Mouse (Mus musculus): ENCODE data around the gene Retn.

Retn gene

GRCm38 (mm10) chr8:3655526-3655925 is at the start of gene Retn:
Gene Retn, plus strand, starts transcription at chr8:3655770.
- no peak for DNase-seq (ENCODE audit: low spot score)

- no peak for DNase-seq (ENCODE audit: low spot score)
These were observed 49.0 kb upstream of the Retn start for GRCm38 (mm10) chr8:3606593-3606992.

GRCm38 (mm10) chr8:3607822-3608221 is 47.7 kb upstream of the Retn start:
- DNase-seq (ENCODE audit: low spot score) = no peak

DNA sequence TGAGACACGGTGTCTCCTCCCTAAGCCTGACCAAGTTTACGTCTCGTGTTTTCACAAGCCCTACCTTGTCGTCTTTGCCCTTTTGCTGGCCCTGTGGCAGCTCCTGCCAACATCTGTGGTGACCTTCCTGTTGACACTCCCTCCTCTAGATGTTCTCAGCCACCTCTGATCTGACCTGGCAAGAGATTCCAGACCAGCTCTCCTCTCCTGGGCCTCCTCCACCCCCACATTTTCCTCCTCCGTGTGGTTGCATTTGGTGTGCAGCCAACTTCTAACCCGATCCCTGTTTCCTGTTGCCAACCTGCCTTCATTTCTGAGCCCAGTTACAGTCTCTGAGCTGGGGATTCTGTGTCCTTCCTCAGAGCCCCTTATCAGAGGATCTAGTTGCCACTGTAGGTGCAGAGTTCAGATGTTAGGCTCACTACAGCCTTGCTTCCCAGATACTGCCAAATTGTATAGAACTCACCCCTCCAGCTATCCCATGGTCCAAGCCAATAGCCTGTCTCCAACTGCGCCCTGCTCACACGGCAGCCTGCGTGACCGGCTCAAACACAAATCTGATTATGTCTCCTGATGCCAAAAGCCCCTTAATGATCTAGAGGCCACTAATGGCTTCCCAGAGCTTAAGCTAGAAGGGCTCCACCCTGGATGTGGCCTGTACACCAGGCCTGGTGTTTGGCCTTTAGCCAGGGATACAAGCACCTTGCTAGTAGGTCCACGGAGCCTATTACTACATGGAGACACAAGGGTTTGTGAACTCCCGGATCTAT is 46.3 kb upstream of the Retn start:
- DNase-seq (ENCODE audit: low spot score) = no peak

DNA sequence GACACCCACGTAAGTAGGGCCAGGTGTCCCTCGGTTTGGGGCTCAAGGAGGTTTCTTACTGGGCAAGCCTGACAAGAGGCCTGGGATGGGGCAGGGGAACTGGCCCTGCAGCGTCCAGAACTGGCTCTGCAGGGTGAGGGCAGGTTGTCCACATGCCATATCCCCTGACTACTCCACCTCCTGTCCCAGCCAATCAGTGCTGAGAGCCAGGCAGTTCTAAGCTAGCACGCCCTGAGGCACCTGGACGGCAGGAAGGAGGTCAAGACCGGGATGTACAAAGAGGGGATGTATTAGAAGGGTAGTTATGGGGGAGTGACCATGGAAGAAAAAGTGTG is 45.8 kb upstream of the Retn start:
- no peak for DNase-seq (ENCODE audit: low spot score)

DNA sequence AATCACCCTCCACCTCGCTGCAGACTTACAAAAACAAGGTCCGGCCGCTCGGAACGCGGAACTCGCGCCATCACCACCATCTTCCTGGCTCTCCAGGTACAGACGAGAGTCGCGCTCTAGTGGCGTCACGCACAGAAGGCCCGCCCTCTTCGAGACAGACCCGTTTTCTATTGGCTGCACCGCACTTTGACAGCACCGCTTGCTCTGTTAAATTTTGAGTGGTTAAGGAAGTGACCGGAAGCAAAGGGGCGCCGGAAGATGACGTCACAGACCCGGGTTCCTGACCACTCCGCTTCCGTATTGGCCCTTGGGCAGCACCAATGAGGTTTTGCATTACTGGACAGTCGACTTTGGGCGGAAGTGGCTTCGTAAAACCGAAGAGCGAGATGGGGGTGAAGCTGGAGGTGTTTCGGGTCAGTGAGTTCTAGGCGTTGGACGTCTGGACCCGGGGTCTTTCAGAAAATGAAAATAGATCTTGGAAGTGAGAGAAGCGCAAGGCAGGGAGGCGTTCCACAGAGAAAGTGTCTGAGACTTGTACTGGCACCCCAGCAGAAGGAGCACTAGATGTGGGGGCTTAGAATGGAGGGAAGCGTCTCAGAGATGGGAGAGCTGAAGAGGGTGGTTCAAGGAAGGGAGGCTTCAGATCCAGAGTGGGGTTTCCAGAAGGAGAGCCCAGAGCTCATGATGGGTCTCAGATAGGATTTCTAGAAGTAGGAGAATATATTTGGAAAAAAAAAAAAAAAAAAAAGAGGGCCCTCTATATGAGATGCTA is 34.2 kb upstream of the Retn start, which contains the start of the genes Xab2 and Pet100:
Gene Xab2, minus strand, starts transcription at position 118 of the 772 bp plus-strand sequence.
Gene Pet100, plus strand, starts transcription at position 350 of the 772 bp plus-strand sequence.
- DNase-seq (ENCODE audit: low spot score) = peak; percentile 100

DNA sequence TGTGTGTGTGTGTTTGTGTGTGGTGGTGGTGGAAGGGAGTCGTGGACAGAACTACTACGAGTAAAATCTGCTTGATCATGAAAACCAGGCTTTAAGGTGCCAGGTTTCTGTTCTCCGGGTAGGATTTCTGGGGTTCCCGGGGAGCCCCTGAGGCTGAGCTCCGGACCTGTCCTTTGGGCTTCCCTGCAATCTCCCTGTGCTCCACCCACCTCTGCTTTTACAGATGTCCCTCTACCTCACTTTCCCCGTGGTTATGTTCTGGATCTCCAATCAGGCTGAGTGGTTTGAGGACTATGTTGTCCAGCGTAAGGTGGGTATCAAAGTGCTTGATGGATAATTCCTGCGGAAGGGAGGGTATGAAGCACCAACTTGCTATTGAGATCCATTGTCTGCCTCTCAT is 33.5 kb upstream of the Retn start:
- no peak for DNase-seq (ENCODE audit: low spot score)

DNA sequence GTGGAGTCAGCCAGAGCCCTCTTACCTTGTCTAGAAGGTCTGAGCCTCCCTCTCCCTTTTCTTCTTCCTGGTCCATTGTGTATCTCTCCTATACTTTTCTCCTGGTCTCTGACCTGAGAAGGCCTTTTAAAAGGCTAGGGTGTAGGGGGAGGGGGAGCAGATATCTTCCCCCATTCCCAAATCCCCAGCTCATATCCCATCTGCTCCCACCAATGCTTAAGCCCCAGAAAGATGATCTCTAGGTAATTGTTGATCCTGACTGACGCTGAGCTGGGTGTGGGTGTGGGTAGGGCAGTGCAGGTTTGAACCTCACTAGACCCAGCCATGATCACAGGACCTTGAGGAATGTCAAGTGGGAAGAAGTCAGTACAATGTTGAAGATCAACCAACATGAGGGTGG is 30.1 kb upstream of the Retn start, which contains the start of gene Pcp2:
Gene Pcp2, minus strand, starts transcription at position 101 of the 400 bp plus-strand sequence.
- DNase-seq (ENCODE audit: low spot score) = no peak

DNA sequence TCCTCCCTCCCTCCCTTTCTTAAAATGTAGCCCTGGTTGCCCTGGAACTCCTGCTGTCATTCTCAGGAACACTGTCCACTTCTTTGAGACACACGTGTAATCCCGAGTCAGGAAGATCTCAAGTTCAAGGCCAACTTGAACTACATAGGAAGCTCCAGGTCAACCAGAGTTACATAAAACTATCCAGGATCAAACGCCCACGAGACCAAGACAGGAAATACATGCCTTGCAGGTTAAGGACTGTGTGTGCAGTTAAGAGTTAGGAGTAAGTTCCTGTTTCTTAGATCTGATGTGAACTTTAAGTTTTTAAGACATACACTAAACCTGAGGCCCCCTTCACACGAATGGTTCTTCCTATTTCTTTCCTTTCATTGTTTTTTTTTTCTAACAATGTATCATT is 28.6 kb upstream of the Retn start:
- no peak for DNase-seq (ENCODE audit: low spot score)

DNA sequence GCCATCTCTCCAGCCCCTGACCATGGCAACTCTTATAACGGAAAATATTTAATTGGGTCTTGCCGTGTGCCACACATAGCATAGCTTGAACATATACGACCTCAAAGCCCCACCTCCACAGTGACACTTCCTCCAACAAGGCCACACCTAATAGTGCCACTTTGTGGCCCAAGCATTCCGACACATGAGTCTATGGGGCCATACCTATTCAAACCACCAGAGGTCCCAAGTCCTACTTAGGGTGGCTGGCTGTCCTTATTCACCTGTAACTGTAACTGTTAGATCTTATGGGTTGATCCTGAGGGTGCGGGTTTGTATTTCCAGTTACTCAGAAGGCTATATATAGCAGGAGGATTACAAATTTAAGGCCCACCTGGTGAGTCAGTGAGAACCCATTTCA is 27.6 kb upstream of the Retn start:
- DNase-seq (ENCODE audit: low spot score) = peak; percentile 29

- DNase-seq (ENCODE audit: low spot score) = peak; percentile 79
These were observed 24.7 kb upstream of the Retn start, which contains the start of gene Stxbp2 for GRCm38 (mm10) chr8:3630647-3631477. Gene Stxbp2, plus strand, starts transcription at chr8:3630955.

GRCm38 (mm10) chr8:3631478-3631875 is 24.1 kb upstream of the Retn start:
- DNase-seq (ENCODE audit: low spot score) = peak; percentile 57

DNA sequence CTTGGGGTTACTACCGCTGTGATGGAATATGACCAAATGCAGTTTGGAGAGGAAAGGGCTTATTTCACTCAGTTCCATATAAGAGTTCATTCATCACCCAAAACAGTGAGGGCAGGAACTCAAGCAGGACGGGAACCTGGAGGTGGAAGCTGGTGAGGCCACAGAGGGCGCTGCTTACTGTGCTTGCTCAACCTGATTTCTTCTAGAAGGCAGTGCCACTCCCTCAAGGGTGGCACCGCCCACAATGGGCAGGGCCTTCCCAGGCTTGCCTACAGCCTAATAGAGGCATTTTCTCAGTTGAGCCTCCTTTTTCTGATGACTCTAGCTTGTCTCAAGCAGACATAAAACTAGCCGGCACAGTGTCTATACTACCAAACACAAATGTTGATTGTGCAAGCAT is 9.8 kb upstream of the Retn start:
- DNase-seq (ENCODE audit: low spot score) = peak; percentile 65

GRCm38 (mm10) chr8:3646824-3647531 is 8.6 kb upstream of the Retn start:
- no peak for DNase-seq (ENCODE audit: low spot score)

DNA sequence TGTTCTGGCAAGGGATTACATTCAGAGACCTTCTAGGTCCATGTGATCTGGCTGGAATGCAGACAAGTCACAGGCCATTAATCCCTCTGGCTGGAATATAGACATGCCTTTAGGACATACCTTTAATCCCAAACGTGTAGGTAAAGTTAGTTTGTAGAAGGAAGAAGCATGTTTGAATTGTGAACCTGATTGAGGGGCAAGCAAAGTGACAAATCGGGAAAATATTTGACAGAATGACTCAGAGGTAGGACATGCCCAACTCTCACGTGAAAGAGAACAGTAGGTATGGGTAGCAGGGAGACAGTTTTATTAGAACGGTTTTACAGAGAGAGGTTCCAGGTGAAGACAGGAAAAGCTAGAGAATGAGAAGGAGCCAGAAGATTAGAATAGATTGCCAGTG is 8.0 kb upstream of the Retn start:
- DNase-seq (ENCODE audit: low spot score) = no peak

DNA sequence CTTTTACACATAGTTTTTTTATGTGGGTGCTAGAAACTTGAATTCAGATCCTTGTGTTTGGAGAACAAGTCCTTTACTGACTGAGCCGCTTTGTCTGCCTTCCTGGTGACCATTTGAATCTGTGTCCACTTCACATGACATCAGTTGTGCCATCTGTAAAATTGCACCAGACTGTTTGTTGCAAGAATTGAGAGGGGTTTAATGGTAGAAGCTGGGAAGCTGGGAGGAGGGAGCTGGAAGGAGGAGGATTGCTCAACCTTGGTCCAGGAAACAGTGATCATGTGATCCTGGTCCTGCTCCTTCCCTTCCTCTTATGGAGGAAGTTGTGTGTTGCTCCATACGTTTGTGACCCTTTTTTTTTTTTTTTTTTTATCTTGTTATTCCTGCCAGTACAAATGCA is 7.3 kb upstream of the Retn start:
- DNase-seq (ENCODE audit: low spot score) = no peak

DNA sequence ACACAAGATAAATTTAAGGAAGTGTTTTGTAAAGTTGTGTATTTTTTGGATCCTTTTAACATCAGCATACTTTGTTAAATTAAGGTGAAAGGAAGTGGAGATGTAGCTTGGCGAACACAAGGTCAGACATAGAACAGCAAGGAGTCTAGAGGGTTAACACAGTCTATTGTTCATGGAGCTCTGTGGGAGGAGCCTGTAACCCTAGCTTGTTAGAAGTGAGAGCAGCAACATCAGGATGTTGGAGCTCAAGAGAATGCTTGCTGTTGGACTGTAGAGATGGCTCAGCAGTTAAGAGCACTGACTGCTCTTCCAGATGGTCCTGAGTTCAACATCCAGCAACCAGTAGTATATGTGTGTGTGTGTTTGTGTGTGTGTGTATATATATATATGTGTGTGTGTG is 6.6 kb upstream of the Retn start:
- no peak for DNase-seq (ENCODE audit: low spot score)

DNA sequence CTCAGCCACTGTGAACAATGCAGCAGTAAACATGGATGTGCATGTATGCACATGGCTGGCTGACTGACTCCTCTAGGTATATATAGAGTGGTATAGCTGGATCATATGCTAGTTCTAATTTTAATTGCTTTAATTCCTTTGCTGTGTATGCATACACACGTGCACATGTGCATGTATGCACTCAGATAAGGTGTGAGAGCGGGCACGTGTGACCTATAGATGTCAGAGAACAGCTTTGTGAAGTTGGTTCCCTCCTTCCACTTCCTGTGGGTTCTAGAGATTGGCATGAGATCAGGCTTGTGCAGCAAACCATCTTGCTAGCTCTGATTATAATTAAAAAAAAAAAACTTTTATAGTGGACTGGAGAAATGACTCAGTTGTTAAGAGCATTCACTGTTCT is 2.7 kb upstream of the Retn start:
- DNase-seq (ENCODE audit: low spot score) = no peak

- DNase-seq (ENCODE audit: low spot score) = no peak
These were observed 653 bp upstream of the Retn start for GRCm38 (mm10) chr8:3654726-3655508.

DNA sequence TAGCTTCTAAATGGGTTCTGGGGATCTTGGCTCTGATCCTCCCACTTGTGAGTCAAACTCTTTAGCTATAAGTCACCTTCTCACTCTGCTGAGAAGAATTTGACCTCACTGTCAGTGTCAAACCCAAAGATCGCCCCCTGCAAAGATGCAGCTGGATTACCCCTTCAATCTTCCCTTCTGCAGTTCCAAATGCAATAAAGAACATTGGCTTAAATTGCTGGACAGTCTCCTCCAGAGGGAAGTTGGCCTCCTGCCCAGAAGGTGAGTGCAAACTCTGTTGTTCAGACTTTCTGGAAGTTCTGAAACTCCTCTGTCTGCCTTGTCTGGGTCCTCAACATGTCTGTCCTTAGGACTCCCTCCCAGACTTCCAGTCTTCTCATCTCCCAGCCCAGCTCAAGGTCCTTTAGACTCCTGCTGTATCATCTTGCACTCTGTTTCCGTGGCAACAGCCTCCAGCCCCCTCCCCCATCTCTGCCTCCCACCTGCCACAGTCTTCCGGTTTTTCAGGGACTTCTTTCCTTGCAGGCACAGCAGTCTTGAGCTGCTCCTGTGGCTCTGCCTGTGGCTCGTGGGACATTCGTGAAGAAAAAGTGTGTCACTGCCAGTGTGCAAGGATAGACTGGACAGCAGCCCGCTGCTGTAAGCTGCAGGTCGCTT is 1.3 kb downstream of the Retn start:
- no peak for DNase-seq (ENCODE audit: low spot score)

All from c-Kit-positive CD71-positive TER-119-positive erythroid progenitor cells, embryonic 14.5 days (primary cell).